Mouse (Mus musculus): Measurements from ENCODE around the gene Vmn1r167. TPM values are rescaled to one million over a fixed set of nuclear protein-coding genes. Genes with fewer than 3 reads are reported as not detected.

Vmn1r167 gene
- not detected in 2 replicates for polyA plus RNA-seq (2021; fragmentation: Nextera tagmentation)
- long read RNA-seq, experiment 1 = 0 reads
- long read RNA-seq, experiment 2 = 0 reads

GRCm38 (mm10) chr7:23507106-23507505, at the start of gene Vmn1r167:
Gene Vmn1r167, minus strand, starts transcription at chr7:23507206.

DNA sequence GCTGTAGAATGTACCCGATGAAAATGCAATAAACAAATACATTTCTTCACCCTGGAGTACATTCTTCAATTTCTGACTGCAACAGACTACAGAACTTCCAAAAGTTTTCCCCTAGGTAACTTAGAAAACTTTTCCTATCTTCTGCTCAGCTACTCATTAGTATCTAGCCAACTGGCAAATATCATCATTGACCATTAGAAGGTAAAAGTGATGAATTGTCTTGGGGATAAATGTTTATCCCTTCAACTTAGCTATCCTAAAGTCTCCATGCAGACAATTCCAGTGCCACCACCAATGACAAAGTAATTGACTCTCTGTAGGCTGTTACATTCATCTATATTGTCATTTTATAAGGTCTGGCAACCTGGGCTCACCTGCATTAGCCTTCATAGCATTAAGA, 32.4 kb upstream of the Vmn1r167 start, which contains the start of gene Vmn1r168:
Gene Vmn1r168 (plus strand): TSS at position 301 of the 400 bp plus-strand sequence.

Other genes with a start within 250 kb of the Vmn1r167 start
- not detected in 2 replicates for gene Gm6902, start 228.3 kb downstream of the Vmn1r167 start, polyA plus RNA-seq (2021; fragmentation: Nextera tagmentation)
- not detected in 2 replicates for gene Nlrp4e, start 206.0 kb downstream of the Vmn1r167 start, polyA plus RNA-seq (2021; fragmentation: Nextera tagmentation)
- not detected in 2 replicates for gene Nlrp5, start 121.3 kb downstream of the Vmn1r167 start, polyA plus RNA-seq (2021; fragmentation: Nextera tagmentation)
- 0.04 TPM in 1 of 2 replicates, not detected in the other for gene Vmn1r168, start 32.5 kb upstream of the Vmn1r167 start, polyA plus RNA-seq (2021; fragmentation: Nextera tagmentation)
- gene Vmn1r169, start 68.3 kb upstream of the Vmn1r167 start, polyA plus RNA-seq (2021; fragmentation: Nextera tagmentation) = not detected in 2 replicates
- not detected in 2 replicates for gene Vmn1r170, start 99.0 kb upstream of the Vmn1r167 start, polyA plus RNA-seq (2021; fragmentation: Nextera tagmentation)
- not detected in 2 replicates for gene Vmn1r171, start 123.5 kb upstream of the Vmn1r167 start, polyA plus RNA-seq (2021; fragmentation: Nextera tagmentation)
- gene Vmn1r172, start 151.1 kb upstream of the Vmn1r167 start, polyA plus RNA-seq (2021; fragmentation: Nextera tagmentation) = not detected in 2 replicates
- not detected in 2 replicates for gene Vmn1r173, start 193.5 kb upstream of the Vmn1r167 start, polyA plus RNA-seq (2021; fragmentation: Nextera tagmentation)
- gene Vmn1r174, start 245.1 kb upstream of the Vmn1r167 start, polyA plus RNA-seq (2021; fragmentation: Nextera tagmentation) = not detected in 2 replicates

Data from layer of hippocampus, adult 6 months (tissue).